Mouse (Mus musculus): Measurements from ENCODE around the gene Mapk11.
A peak's percentile ranks its signal among the peaks of the same experiment; 100 is the strongest.

The Mapk11 gene

GRCm38 (mm10) chr15:89141443-89141842, 8.0 kb downstream of the Mapk11 start:
- DNase-seq (ENCODE audit: low spot score in 2 of 2) = no peak

GRCm38 (mm10) chr15:89140659-89141252, 8.7 kb downstream of the Mapk11 start, which contains the start of gene Mapk12:
TSS of gene Mapk12 (minus strand) at chr15:89140703.
- DNase-seq (ENCODE audit: low spot score in 2 of 2) = no peak

- DNase-seq (ENCODE audit: low spot score in 2 of 2) = no peak
These were observed 9.3 kb downstream of the Mapk11 start for GRCm38 (mm10) chr15:89140048-89140658.

GRCm38 (mm10) chr15:89138531-89138930, 10.9 kb downstream of the Mapk11 start:
- DNase-seq (ENCODE audit: low spot score in 2 of 2) = no peak

- no peak for DNase-seq (ENCODE audit: low spot score in 2 of 2)
These were observed 11.4 kb downstream of the Mapk11 start for GRCm38 (mm10) chr15:89138046-89138405.

GRCm38 (mm10) chr15:89137378-89138045, 11.9 kb downstream of the Mapk11 start:
- no peak for DNase-seq (ENCODE audit: low spot score in 2 of 2)

- no peak for DNase-seq (ENCODE audit: low spot score in 2 of 2)
These were observed 12.8 kb downstream of the Mapk11 start for GRCm38 (mm10) chr15:89136461-89137155.

- peak in 1 of 2 experiments; percentile 57 for DNase-seq (ENCODE audit: low spot score in 2 of 2)
These were observed 18.1 kb downstream of the Mapk11 start for GRCm38 (mm10) chr15:89131316-89131715.

GRCm38 (mm10) chr15:89130245-89130644, 19.2 kb downstream of the Mapk11 start:
- no peak for DNase-seq (ENCODE audit: low spot score in 2 of 2)

GRCm38 (mm10) chr15:89128382-89129350, 20.8 kb downstream of the Mapk11 start, which contains the start of gene Hdac10:
TSS of gene Hdac10 (minus strand) at chr15:89128700.
- peak; percentile 81 to 93 for DNase-seq (ENCODE audit: low spot score in 2 of 2)

- no peak for DNase-seq (ENCODE audit: low spot score in 2 of 2)
These were observed 22.0 kb downstream of the Mapk11 start for GRCm38 (mm10) chr15:89127364-89127940.

GRCm38 (mm10) chr15:89126622-89127021, 22.8 kb downstream of the Mapk11 start:
- DNase-seq (ENCODE audit: low spot score in 2 of 2) = no peak

- no peak for DNase-seq (ENCODE audit: low spot score in 2 of 2)
These were observed 24.1 kb downstream of the Mapk11 start for GRCm38 (mm10) chr15:89125351-89125750.

- no peak for DNase-seq (ENCODE audit: low spot score in 2 of 2)
These were observed 25.1 kb downstream of the Mapk11 start for GRCm38 (mm10) chr15:89124312-89124711.

- DNase-seq (ENCODE audit: low spot score in 2 of 2) = peak in 1 of 2 experiments; percentile 38
These were observed 25.8 kb downstream of the Mapk11 start for GRCm38 (mm10) chr15:89123595-89123994.

GRCm38 (mm10) chr15:89122649-89123366, 26.6 kb downstream of the Mapk11 start, which contains the start of gene Tubgcp6:
TSS of gene Tubgcp6 (minus strand) at chr15:89123112.
- DNase-seq (ENCODE audit: low spot score in 2 of 2) = peak; percentile 93 to 96

GRCm38 (mm10) chr15:89118007-89118406, 31.4 kb downstream of the Mapk11 start:
- DNase-seq (ENCODE audit: low spot score in 2 of 2) = no peak

GRCm38 (mm10) chr15:89110147-89110546, 39.3 kb downstream of the Mapk11 start:
- no peak for DNase-seq (ENCODE audit: low spot score in 2 of 2)

GRCm38 (mm10) chr15:89106976-89107375, 42.5 kb downstream of the Mapk11 start:
- DNase-seq (ENCODE audit: low spot score in 2 of 2) = no peak

GRCm38 (mm10) chr15:89106073-89106472, 43.4 kb downstream of the Mapk11 start:
- DNase-seq (ENCODE audit: low spot score in 2 of 2) = no peak

Measured in spleen, postnatal 4 days (tissue).